Mouse (Mus musculus) colon, adult 2 months (tissue): ENCODE measurements around the gene Kcnb1. TPM values are rescaled to one million over a fixed set of nuclear protein-coding genes. Genes with fewer than 3 reads are reported as not detected.

Experiments used
- polyA plus RNA-seq: library from polyadenylated mRNA; depleted of rRNA; stranded (reverse); fragments of >200 nt; gene quantifications from 2 replicates; pipeline ENCODE4 v1.2.3, GENCODE M21; 2012; rRNA removed

The Kcnb1 gene
- 3.9 and 4.4 TPM in 2 replicates for polyA plus RNA-seq

GRCm38 (mm10) chr2:167190076-167190399 lies at the start of gene Kcnb1:
TSS of gene Kcnb1 (minus strand) at chr2:167190155.

GRCm38 (mm10) chr2:167062965-167063880 lies 126.7 kb downstream of the Kcnb1 start, which contains the start of gene Znfx1:
TSS of gene Znfx1 (minus strand) at chr2:167063015.

Other genes with a start within 250 kb of the Kcnb1 start
- gene Stau1, start 193.9 kb downstream of the Kcnb1 start, polyA plus RNA-seq, result 13.8 and 14.8 TPM in 2 replicates
- 17.6 and 20.6 TPM in 2 replicates for gene Ddx27, start 175.0 kb downstream of the Kcnb1 start, polyA plus RNA-seq
- gene Znfx1, start 127.1 kb downstream of the Kcnb1 start, polyA plus RNA-seq, result 24.6 and 24.8 TPM in 2 replicates
- 23.1 and 25.8 TPM in 2 replicates for gene Ptgis, start 50.4 kb upstream of the Kcnb1 start, polyA plus RNA-seq
- gene B4galt5, start 159.0 kb upstream of the Kcnb1 start, polyA plus RNA-seq, result 29.7 and 30.3 TPM in 2 replicates
- gene Slc9a8, start 231.6 kb upstream of the Kcnb1 start, polyA plus RNA-seq, result 46.5 and 47.3 TPM in 2 replicates